22 mouse cellular contexts compared by ENCODE assay signal in genomic region chrX:59701090-59701489, GRCm38 (mm10).
"Had no signal": no experiment of that assay in that cellular context is flagged by ENCODE, and none has a peak within 500 bp of the region (broad histone marks: within the 10 kb centered on the region; RNA-seq: fewer than 3 reads in every experiment).

No protein-coding gene starts in this region.

- ATAC-seq: intestine, postnatal 0 days; liver, postnatal 0 days; midbrain, embryonic 15.5 days had no signal

- H3K36me3 ChIP-seq: kidney, embryonic 15.5 days; limb, embryonic 12.5 days; limb, embryonic 15.5 days; lung, embryonic 15.5 days; midbrain, embryonic 12.5 days; midbrain, embryonic 15.5 days; neural tube, embryonic 12.5 days; neural tube, embryonic 15.5 days had no signal

- H3K9me3 ChIP-seq: kidney, embryonic 15.5 days; limb, embryonic 12.5 days; limb, embryonic 15.5 days; lung, embryonic 15.5 days; midbrain, embryonic 12.5 days; midbrain, embryonic 15.5 days; neural tube, embryonic 12.5 days; neural tube, embryonic 15.5 days had no signal

- H3K4me2 ChIP-seq: kidney, embryonic 15.5 days; limb, embryonic 12.5 days; limb, embryonic 15.5 days; liver, embryonic 11.5 days; lung, embryonic 15.5 days; midbrain, embryonic 12.5 days; midbrain, embryonic 15.5 days; neural tube, embryonic 12.5 days; neural tube, embryonic 15.5 days had no signal

- H3K9ac ChIP-seq: kidney, embryonic 15.5 days; limb, embryonic 12.5 days; limb, embryonic 15.5 days; liver, embryonic 14.5 days; liver, postnatal 0 days; lung, embryonic 15.5 days; midbrain, embryonic 12.5 days; midbrain, embryonic 15.5 days; neural tube, embryonic 12.5 days; neural tube, embryonic 15.5 days had no signal

- H3K27me3 ChIP-seq: kidney, embryonic 15.5 days; limb, embryonic 12.5 days; limb, embryonic 15.5 days; lung, embryonic 15.5 days; midbrain, embryonic 12.5 days; midbrain, embryonic 15.5 days; neural tube, embryonic 12.5 days; neural tube, embryonic 15.5 days had no signal

- DNase-seq: kidney, adult 8-10 months; kidney, postnatal 10 days; kidney, postnatal 36 days; left cerebral cortex, postnatal 4 days; liver, postnatal 0 days; lung, postnatal 14 days; right cerebral cortex, adult 18-20 months; right cerebral cortex, postnatal 14 days; right cerebral cortex, postnatal 4 days; thymus, adult 18-20 months; thymus, postnatal 36 days had no signal

- H3K4me1 ChIP-seq: kidney, embryonic 15.5 days; limb, embryonic 12.5 days; limb, embryonic 15.5 days; lung, embryonic 15.5 days; midbrain, embryonic 12.5 days; midbrain, embryonic 15.5 days; neural tube, embryonic 12.5 days; neural tube, embryonic 15.5 days had no signal

- H3K4me3 ChIP-seq: kidney, embryonic 15.5 days; limb, embryonic 12.5 days; limb, embryonic 15.5 days; lung, embryonic 15.5 days; midbrain, embryonic 12.5 days; midbrain, embryonic 15.5 days; neural tube, embryonic 12.5 days; neural tube, embryonic 15.5 days had no signal

- H3K27ac ChIP-seq: kidney, embryonic 15.5 days; limb, embryonic 12.5 days; limb, embryonic 15.5 days; liver, embryonic 14.5 days; lung, embryonic 15.5 days; midbrain, embryonic 12.5 days; midbrain, embryonic 15.5 days; neural tube, embryonic 12.5 days; neural tube, embryonic 15.5 days had no signal
